Mouse (Mus musculus): ENCODE results near the gene Gstm4. TPM values are rescaled to one million over a fixed set of nuclear protein-coding genes. Genes with fewer than 3 reads are reported as not detected.

Gene Gstm4
- polyA plus RNA-seq (2015; fragmentation: Nextera tagmentation; extraction: Ambion mirVana) = 58.6 and 63.9 TPM in 2 replicates

DNA sequence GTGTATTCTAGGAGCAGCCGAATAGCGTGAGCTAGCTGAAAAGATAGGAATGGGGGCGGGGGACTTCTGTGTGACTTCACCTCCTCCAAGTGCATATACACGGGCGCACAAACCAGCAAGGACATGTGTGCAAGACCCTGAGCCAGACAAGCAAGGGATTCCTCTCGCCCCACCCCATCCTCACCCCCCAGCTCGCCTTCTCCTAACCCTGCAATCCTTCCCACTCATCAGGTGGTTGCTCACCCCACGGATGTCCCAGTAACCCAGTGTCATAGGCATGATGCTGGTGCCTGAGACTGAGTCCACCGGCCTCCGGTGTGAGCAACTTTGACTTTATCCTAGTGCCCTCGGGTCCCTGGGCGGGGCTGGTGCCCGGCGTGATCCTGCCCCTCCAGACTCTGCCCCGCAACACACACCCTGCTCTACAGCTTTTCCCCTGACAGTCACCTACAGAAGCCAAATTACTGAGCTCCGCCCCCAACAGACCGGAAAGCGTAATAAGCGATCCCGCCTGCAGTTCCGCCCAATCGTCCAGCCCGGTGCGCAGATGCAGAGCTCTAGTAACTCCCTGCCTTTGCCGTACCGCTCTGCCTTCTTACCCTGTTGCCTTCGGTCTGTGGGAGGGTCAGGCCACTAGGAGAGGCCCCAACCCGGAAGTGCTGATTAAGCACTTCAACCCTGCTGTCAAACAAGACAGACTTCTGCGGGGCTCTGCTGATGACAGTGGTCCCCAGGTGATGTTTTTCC, at the start of gene Gstm4:
TSS of gene Gstm4 (minus strand) at position 501 of the 747 bp plus-strand sequence.

GRCm38 (mm10) chr3:108092536-108093115, 47.9 kb upstream of the Gstm4 start, which contains the start of gene Gnat2:
TSS of gene Gnat2 (plus strand) at chr3:108092789.

DNA sequence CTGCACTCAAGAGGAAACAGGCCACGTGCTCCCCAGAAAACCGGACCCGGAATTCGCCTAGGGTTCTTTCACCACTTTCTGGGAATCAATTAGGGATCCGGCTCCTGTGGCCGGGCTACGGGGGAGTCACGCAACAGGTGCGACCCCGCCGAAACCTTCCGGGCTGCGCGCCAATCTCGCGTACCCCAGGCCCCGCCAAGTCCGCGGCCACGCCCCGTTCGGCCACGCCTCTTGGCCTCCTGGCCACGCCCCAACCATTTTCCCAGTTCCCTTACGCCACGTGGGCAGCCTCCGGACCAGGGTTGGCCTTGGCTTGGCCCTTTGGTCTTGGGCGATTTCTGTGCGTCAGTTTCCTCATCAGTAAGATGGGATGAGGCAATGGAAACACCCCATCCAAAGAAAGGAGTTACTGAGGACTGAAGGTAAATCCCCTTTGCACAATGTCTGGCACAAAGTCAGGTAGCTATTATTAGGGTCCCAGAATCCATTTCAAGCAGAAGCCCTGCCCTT, 41.8 kb upstream of the Gstm4 start, which contains the start of gene Ampd2:
TSS of gene Ampd2 (minus strand) at position 182 of the 510 bp plus-strand sequence.

DNA sequence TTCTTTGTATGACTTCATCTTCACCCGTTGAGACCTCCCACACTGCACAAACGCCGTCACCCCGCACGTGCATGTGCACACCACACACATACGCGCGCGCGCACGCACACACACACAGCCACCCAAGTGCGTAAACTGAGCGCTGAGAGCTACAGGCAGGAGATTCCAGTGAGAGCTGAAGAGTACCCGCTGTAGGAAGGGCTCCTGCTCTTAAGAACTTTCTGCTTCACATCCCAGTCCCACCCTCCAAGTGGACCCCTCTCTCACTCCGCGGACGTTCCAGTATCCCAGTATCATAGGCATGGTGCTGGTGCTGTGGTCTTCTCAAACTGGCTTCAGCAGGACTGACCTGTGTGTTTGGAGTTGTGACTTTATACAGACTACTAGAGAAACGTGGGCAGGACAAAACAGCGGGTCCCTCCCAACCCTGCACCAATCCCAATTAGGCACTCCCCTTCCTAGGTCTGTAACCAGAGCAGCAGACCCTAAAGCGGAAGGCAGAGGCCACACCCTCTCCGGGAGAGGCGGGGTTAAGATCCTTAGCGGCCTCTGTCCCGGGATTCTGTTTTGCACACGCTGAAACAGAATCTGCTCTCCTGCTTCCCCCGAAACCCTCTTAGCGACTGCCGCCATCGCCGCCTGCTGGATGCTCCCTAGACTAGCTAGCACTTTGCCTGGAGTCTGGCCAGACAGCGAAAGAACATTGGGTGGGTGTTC, 27.1 kb downstream of the Gstm4 start, which contains the start of gene Gstm1:
TSS of gene Gstm1 (minus strand) at position 501 of the 717 bp plus-strand sequence.

Other genes starting within 250 kb of the Gstm4 start
- not detected in 2 replicates for gene Eps8l3, start 167.7 kb downstream of the Gstm4 start, polyA plus RNA-seq (2015; fragmentation: Nextera tagmentation; extraction: Ambion mirVana)
- gene Gstm5, start 149.1 kb downstream of the Gstm4 start, polyA plus RNA-seq (2015; fragmentation: Nextera tagmentation; extraction: Ambion mirVana) = 84.8 TPM in 2 replicates
- 1.8 and 2.5 TPM in 2 replicates for gene Gstm7, start 113.1 kb downstream of the Gstm4 start, polyA plus RNA-seq (2015; fragmentation: Nextera tagmentation; extraction: Ambion mirVana)
- gene Gstm6, start 101.1 kb downstream of the Gstm4 start, polyA plus RNA-seq (2015; fragmentation: Nextera tagmentation; extraction: Ambion mirVana) = 2.4 and 2.5 TPM in 2 replicates
- 0.33 and 0.40 TPM in 2 replicates for gene Gstm3, start 75.6 kb downstream of the Gstm4 start, polyA plus RNA-seq (2015; fragmentation: Nextera tagmentation; extraction: Ambion mirVana)
- 109 and 123 TPM in 2 replicates for gene Gstm2, start 58.4 kb downstream of the Gstm4 start, polyA plus RNA-seq (2015; fragmentation: Nextera tagmentation; extraction: Ambion mirVana)
- gene Gstm1, start 26.9 kb downstream of the Gstm4 start, polyA plus RNA-seq (2015; fragmentation: Nextera tagmentation; extraction: Ambion mirVana) = 1,712 and 1,836 TPM in 2 replicates
- 14.9 and 16.5 TPM in 2 replicates for gene Ampd2, start 41.8 kb upstream of the Gstm4 start, polyA plus RNA-seq (2015; fragmentation: Nextera tagmentation; extraction: Ambion mirVana)
- gene Gnat2, start 47.9 kb upstream of the Gstm4 start, polyA plus RNA-seq (2015; fragmentation: Nextera tagmentation; extraction: Ambion mirVana) = 0.28 and 0.45 TPM in 2 replicates
- gene Gnai3, start 101.3 kb upstream of the Gstm4 start, polyA plus RNA-seq (2015; fragmentation: Nextera tagmentation; extraction: Ambion mirVana) = 98.7 and 117 TPM in 2 replicates
- gene Gpr61, start 110.0 kb upstream of the Gstm4 start, polyA plus RNA-seq (2015; fragmentation: Nextera tagmentation; extraction: Ambion mirVana) = 0.06 TPM in 1 of 2 replicates, not detected in the other
- 2.7 and 3.2 TPM in 2 replicates for gene Amigo1, start 141.4 kb upstream of the Gstm4 start, polyA plus RNA-seq (2015; fragmentation: Nextera tagmentation; extraction: Ambion mirVana)
- gene Cyb561d1, start 156.3 kb upstream of the Gstm4 start, polyA plus RNA-seq (2015; fragmentation: Nextera tagmentation; extraction: Ambion mirVana) = 3.2 and 4.2 TPM in 2 replicates
- 3.8 and 4.5 TPM in 2 replicates for gene Atxn7l2, start 166.0 kb upstream of the Gstm4 start, polyA plus RNA-seq (2015; fragmentation: Nextera tagmentation; extraction: Ambion mirVana)
- gene Sypl2, start 181.8 kb upstream of the Gstm4 start, polyA plus RNA-seq (2015; fragmentation: Nextera tagmentation; extraction: Ambion mirVana) = 0.05 TPM in 2 replicates
- 187 and 210 TPM in 2 replicates for gene Psma5, start 212.0 kb upstream of the Gstm4 start, polyA plus RNA-seq (2015; fragmentation: Nextera tagmentation; extraction: Ambion mirVana)
- gene Sort1, start 239.2 kb upstream of the Gstm4 start, polyA plus RNA-seq (2015; fragmentation: Nextera tagmentation; extraction: Ambion mirVana) = 7.2 and 8.6 TPM in 2 replicates